Mouse (Mus musculus) yolk sac, embryonic 10.5 days (tissue): ENCODE results near the gene Arhgef28.

ENCODE experiments used
- DNase-seq: peaks from one replicate; pipeline ENCODE4 v3.0.0-alpha.2; 2017; ENCODE audit warnings: low spot score

Gene Arhgef28

DNA sequence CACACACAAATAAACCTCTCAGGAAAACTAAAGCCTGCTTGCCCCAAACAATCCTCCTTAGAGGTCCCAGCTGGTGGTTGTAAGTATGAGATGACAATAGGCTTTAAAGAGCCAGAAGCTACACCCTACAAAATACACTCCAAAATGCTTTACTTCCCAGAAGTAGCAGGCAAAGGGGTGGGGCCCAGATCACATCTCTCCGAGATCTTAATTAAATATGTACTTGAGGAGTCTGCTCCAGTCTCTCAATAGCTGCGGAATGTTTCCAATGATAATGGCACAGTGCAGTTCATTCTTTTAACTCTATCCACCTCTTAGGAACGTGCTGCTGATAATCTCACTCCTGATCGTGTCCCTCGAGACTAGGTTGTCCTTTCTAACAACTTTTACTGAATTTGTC lies 240.2 kb downstream of the Arhgef28 start:
- no peak for DNase-seq

GRCm38 (mm10) chr13:97964892-97965424 lies 241.3 kb downstream of the Arhgef28 start:
- no peak for DNase-seq

GRCm38 (mm10) chr13:97960142-97960541 lies 246.1 kb downstream of the Arhgef28 start:
- DNase-seq = no peak

DNA sequence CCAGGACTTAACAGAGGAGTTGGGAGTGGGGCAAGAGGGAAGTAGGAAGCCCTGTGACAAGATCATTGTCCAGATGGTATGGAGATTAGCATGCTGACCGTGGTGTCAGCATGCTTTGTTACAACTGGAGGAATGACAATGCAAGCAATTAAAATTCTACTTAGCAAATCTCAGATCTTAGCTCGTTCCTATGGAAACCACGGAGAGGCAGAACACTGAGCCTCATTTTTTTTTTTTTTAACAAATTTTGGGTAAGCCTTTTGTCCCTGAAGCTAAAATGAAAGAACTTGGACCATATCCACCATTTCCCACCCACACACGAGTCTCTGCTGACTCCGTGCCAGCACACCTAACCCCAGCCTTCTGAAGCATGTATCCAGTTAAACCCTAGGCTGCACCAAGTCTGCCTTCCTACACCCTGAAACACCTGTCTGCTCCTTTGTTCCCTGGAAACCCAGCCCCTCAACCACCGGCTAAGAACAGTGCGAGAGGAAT lies 246.8 kb downstream of the Arhgef28 start:
- DNase-seq = no peak

DNA sequence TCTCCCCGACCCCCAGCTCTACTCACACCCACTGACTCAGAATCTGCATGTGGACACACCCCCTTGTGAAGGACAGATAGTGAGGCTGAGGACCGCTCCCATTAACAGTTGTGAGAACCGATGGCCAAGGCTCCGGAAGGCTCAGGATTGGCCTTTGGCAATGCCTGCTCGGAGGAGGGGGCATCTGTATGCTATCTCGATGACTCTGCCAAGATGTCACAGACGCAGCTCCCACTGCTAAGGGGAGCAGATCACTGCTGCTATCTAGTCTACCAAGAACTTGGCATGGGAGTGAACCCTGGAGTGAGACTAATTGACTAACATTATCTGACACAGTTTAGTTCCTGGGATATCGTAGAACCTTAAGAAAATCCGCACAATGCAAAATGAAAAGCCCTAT lies 250.5 kb downstream of the Arhgef28 start:
- no peak for DNase-seq

GRCm38 (mm10) chr13:97954956-97955496 lies 251.2 kb downstream of the Arhgef28 start:
- no peak for DNase-seq

DNA sequence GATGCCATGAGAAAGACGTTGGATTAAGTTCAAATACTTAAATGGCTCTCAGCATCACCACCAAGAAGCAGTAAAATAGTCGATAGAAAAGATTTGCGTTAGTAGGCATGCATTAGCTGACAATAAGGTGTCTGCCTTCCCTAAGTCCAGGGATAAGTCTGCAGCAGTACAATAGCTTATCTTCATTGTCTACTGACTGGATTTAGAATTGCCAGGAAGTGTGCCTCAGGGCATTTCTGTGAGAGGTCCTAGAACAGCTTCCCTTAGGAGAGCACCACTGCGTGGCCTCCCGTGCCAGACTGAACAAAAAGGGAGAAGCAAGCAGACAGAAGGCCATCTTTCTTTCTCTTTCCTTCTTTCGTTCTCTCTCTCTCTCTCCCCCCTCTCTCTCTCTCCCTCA lies 252.2 kb downstream of the Arhgef28 start:
- DNase-seq = no peak

GRCm38 (mm10) chr13:97953526-97953925 lies 252.7 kb downstream of the Arhgef28 start:
- no peak for DNase-seq

- DNase-seq = no peak
Observed at GRCm38 (mm10) chr13:97948856-97949255, 257.4 kb downstream of the Arhgef28 start.

GRCm38 (mm10) chr13:97947598-97947997 lies 258.6 kb downstream of the Arhgef28 start:
- DNase-seq = no peak

DNA sequence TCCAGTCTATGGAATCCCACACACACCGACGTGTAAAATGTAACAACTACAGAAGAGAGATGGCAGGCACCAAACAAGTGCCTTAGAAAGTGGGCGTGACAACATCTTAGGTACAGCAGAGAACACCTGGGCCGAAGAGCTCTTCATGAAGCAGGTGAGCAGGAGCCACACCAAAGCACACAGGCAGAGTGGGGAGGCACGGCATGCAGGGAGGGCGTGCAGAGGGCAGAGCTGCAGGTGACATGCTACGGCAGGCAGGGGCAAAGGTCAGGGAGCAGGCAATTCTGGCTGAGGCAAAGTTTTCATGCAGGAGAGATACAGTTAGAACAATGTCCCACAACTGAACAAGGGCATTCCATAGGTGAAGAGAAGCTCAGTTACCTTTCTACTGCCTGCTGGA lies 259.8 kb downstream of the Arhgef28 start:
- DNase-seq = peak; percentile 59

DNA sequence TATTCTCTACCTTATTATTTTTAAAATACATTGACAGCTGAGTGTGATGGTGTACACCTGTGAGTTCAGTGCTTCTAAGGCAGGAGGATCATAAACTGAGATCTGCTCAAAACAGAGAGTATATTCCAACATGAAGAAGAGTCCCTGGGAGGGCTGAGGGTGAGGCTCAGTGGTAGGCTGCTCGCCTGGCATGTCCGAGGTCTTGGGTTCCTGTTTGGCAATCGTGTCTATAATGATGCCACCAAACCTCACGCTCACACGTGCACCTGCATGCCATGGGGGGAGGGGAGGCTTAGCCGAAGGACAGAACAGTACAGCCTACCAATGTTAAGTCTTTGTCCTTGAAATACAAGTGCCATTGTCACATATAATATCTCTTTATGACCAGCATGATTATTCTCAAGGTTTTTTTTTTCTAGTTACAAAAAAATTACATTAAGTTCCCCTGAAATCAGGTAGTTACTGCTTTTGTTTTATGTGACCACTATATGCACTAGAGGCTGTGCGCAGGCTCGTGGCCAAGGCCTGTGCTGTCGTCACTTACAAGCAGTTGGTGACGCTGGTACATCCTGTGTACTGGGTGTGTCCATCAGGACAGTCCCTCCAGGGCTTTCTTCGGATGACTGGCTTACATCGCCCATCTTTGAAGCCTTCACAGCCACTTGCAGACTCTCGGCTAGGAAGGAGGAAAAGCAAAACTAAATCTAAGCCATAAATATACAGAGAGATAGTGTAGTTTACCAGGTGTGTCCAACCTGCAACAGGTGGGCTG lies 264.1 kb downstream of the Arhgef28 start:
- DNase-seq = no peak

GRCm38 (mm10) chr13:97941099-97941498 lies 265.1 kb downstream of the Arhgef28 start:
- DNase-seq = no peak

DNA sequence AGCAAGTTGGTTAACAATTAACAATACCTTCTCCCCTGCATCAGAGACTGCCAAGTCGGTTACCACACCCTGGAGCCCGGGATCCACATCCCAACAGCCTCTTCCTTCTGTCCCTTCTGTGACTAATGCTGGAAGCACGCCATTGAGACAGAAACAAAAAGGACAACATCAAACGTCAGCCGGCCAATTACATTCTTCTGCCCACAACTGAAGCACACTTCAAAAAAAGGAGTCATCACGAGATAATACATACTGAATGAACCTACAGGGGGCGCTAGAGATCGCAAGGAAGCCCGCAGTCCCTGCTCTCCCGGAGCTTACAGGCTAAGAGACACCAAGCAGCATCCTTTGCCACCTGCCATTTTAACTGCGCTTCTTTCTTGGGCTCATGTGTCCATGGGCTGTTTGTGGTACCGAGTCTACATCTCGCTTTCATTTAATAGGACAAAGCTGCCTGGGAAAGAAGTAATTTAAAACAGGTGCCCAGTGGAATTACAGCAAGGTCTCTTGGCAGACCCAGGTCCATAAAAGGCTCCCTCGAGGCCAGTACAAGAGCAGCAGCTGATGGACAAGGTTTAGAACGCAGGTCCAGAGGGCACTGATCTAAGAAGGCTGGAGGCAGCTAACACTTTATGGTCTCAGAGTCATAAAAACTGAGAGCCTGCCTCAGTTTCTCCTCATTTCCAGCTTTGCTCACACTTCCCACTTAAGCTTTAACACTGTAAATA lies 266.6 kb downstream of the Arhgef28 start:
- DNase-seq = peak; percentile 11

- DNase-seq = peak; percentile 79
Observed at GRCm38 (mm10) chr13:97938596-97939297, 267.5 kb downstream of the Arhgef28 start.

- no peak for DNase-seq
Observed at GRCm38 (mm10) chr13:97937919-97938318, 268.3 kb downstream of the Arhgef28 start.

GRCm38 (mm10) chr13:97928135-97928497 lies 278.1 kb downstream of the Arhgef28 start:
- peak; percentile 50 for DNase-seq

DNA sequence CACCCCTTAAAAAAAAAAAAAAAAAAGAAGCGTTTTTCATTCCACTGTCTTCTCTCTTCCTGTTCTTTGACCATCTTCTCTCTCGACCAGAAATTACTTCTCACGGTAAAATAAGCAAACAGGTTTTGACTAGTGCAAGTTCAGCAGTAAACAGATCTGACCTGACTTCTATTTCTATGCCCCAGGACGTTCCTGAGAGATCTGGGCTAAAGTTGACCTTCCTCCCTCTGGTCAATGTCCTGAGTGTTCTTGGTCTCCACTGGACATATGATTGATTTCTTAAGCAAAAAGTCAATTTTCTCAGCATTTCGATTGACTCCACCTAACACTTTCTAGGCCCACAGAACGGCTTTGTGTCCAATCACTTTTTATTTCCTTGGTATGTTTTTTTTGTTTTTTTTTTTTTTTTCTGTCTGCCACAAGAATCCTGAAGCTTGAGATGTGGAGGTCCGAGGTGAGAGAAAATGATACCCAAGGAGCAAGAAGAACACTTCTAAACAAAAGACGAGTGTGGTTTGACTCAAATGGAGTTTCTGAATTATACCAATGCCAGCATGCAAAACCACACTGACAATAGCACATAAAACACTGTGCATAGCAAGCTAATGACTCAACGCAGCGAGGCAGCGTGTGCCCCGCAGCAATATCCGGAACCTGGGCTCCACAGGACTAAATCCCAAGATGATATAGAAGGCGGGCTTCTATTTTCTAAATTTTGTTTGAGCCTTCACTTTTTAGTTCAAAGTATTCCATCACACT lies 278.7 kb downstream of the Arhgef28 start:
- DNase-seq = peak; percentile 18

GRCm38 (mm10) chr13:97926371-97926770 lies 279.9 kb downstream of the Arhgef28 start:
- DNase-seq = no peak

DNA sequence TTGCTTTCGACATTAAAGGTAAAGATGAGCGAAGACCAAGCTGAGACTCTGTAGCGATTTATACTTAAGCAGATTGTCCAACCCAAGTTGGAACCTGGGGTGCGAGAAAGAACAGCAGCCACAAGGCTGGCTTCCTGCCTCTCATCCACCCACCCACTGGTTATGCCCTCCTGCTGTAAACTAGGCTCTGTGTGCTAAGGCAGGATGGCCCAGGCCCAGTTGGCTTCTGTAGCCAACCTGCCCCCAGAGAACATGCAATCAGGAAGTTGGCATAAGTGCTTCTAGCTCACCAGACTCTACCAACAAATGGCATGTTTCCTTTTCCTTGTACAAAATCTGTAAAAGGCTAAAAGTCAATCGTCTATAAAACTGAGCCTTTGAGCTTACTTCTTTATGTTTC lies 283.2 kb downstream of the Arhgef28 start:
- no peak for DNase-seq

DNA sequence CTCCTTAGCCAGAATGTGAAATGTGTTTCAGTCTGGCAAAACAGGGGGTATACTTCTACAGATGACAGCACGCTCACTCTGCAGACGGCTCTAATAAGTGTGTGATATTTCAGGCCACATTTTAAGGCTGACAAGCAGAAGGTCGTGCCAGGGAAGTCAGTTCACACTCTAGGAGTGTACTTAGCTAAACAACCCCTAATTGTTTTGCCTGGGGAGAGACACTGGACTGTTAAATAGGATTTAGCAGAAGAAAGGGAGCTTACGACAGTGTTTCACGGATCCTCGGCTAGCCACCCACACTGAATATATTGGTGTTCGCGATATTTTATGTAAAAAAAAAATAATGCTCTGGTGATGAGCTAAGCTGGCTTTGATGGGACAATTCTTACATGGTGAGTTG lies 286.6 kb downstream of the Arhgef28 start:
- no peak for DNase-seq
